Mouse (Mus musculus) thymus, adult 2 months (tissue): ENCODE results near the gene Ift43.

ENCODE experiments used
- CTCF ChIP-seq: fragments of 200-500 bp; IDR thresholded peaks from 2 replicates; pipeline ENCODE4 v1.5.1; 2012; ENCODE audit warnings: mild to moderate bottlenecking, control low read depth, low read length, moderate library complexity, borderline replicate concordance; ENCODE audit not compliant: control insufficient read depth, poor library complexity, insufficient read depth; ENCODE audit errors: extremely low read depth
- POLR2A ChIP-seq: fragments of 200-500 bp; IDR thresholded peaks from 2 replicates; pipeline ENCODE4 v1.6.1; 2012; ENCODE audit warnings: mild to moderate bottlenecking, low read length, control low read depth, moderate library complexity; ENCODE audit not compliant: control insufficient read depth, poor library complexity, insufficient read depth; ENCODE audit errors: extremely low read depth

GRCm38 (mm10) chr12:86090764-86091163, 8.4 kb downstream of the Ift43 start:
- no peak for TF ChIP-seq CTCF
- no peak for TF ChIP-seq POLR2A
